Mouse (Mus musculus) lung, postnatal 0 days (tissue): ENCODE data around the gene Agtrap. TPM values are rescaled to one million over a fixed set of nuclear protein-coding genes. Genes with fewer than 3 reads are reported as not detected.

Source experiments
- ATAC-seq: fragments of 200-750 bp; cut with Nextera tagmentation; 2 replicates; pipeline ENCODE4 v1.8.0; 2017; ENCODE audit warnings: moderate library complexity
- DNase-seq: peaks from one replicate; pipeline ENCODE4 v3.0.0-alpha.2; 2016; ENCODE audit warnings: low spot score
- H3K27ac ChIP-seq: fragments of 300-500 bp; sonication (generic); 2 replicates; pipeline ENCODE4 v1.5.1; 2014; ENCODE audit warnings: antibody characterized with exemption, mild to moderate bottlenecking, low read length, mixed read lengths
- H3K27me3 ChIP-seq: fragments of 300-500 bp; sonication (generic); replicated peaks from 2 replicates; pipeline ENCODE4 v1.6.1; 2014; ENCODE audit warnings: low read length, mixed read lengths; ENCODE audit not compliant: insufficient read depth
- H3K36me3 ChIP-seq: fragments of 300-500 bp; sonication (generic); 2 replicates; pipeline ENCODE4 v1.6.1; 2014; ENCODE audit warnings: low read length, mixed read lengths; ENCODE audit not compliant: insufficient read depth
- H3K4me1 ChIP-seq: fragments of 300-500 bp; sonication (generic); 2 replicates; pipeline ENCODE4 v1.6.1; 2014; ENCODE audit warnings: antibody characterized with exemption, low read depth, low read length, mixed read lengths; ENCODE audit not compliant: insufficient read depth
- H3K4me2 ChIP-seq: fragments of 300-500 bp; sonication (generic); replicated peaks from 2 replicates; pipeline ENCODE4 v1.6.1; 2014; ENCODE audit warnings: low read depth, mild to moderate bottlenecking, low read length, moderate library complexity, mixed read lengths
- H3K4me3 ChIP-seq: fragments of 300-500 bp; sonication (generic); 2 replicates; pipeline ENCODE4 v1.5.1; 2014; ENCODE audit warnings: low read depth, low read length
- H3K9ac ChIP-seq: fragments of 300-500 bp; sonication (generic); replicated peaks from 2 replicates; pipeline ENCODE4 v1.6.1; 2014; ENCODE audit warnings: low read depth, mild to moderate bottlenecking
- H3K9me3 ChIP-seq: fragments of 300-500 bp; sonication (generic); 2 replicates; pipeline ENCODE4 v1.6.1; 2016; ENCODE audit warnings: low read length, mixed read lengths
- CTCF ChIP-seq: IDR thresholded peaks from 2 replicates; pipeline ENCODE4 v1.5.1; 2016; ENCODE audit warnings: antibody characterized with exemption, mild to moderate bottlenecking
- EP300 ChIP-seq: IDR thresholded peaks from 2 replicates; pipeline ENCODE4 v1.6.1; 2016; ENCODE audit warnings: antibody characterized with exemption, mild to moderate bottlenecking, control low read depth
- WGBS: fragments of 180-500 bp; shearing (Covaris S2); extraction: QIAGEN DNeasy Blood & Tissue Kit; methylation state at CpG from one replicate; pipeline ENCODE4 v1.1.7; 2014; 5-methylcytosine and 5-hydroxymethylcytosine counted together
- polyA plus RNA-seq: library from polyadenylated mRNA; unstranded; fragments of >200 nt; fragmentation: Nextera tagmentation; extraction: Ambion mirVana; gene quantifications from 2 replicates; pipeline ENCODE4 v1.2.1, GENCODE M21; 2015

Agtrap gene
- polyA plus RNA-seq, 1 experiment from 2014 or later = 22.0 TPM

GRCm38 (mm10) chr4:148057661-148058209 lies 30.1 kb downstream of the Agtrap start:
- peaks cover 34% of the 10 kb centered on the region for H3K36me3 ChIP-seq
- no peak overlapping the region for H3K9ac ChIP-seq
- no peak for DNase-seq
- TF ChIP-seq CTCF = peak; percentile 41
- no peak for TF ChIP-seq EP300
- WGBS = 63% methylated on average over 5 of the region's 5 CpGs
- no peaks in the 10 kb centered on the region for H3K9me3 ChIP-seq
- ATAC-seq = no peak
- peaks cover 4% of the 10 kb centered on the region; the same call in 1 of the 2 replicates for H3K4me1 ChIP-seq
- H3K4me3 ChIP-seq = no peak overlapping the region
- no peaks in the 10 kb centered on the region for H3K27me3 ChIP-seq
- no peak overlapping the region for H3K27ac ChIP-seq
- no peak overlapping the region for H3K4me2 ChIP-seq

GRCm38 (mm10) chr4:148056801-148057200 lies 31.0 kb downstream of the Agtrap start:
- H3K27ac ChIP-seq = no peak overlapping the region
- no peak overlapping the region for H3K4me2 ChIP-seq
- H3K9ac ChIP-seq = no peak overlapping the region
- H3K9me3 ChIP-seq = no peaks in the 10 kb centered on the region
- TF ChIP-seq EP300 = no peak
- no peak for TF ChIP-seq CTCF
- no peak for ATAC-seq
- no peak overlapping the region for H3K4me3 ChIP-seq
- peaks cover 40% of the 10 kb centered on the region for H3K36me3 ChIP-seq
- peaks cover 4% of the 10 kb centered on the region; the same call in 1 of the 2 replicates for H3K4me1 ChIP-seq
- H3K27me3 ChIP-seq = no peaks in the 10 kb centered on the region
- WGBS = 79% methylated on average over 4 of the region's 4 CpGs
- DNase-seq = no peak

- Histone ChIP-seq H3K27ac (no peak overlapping the region), H3K4me2 (no peak overlapping the region), H3K9ac (no peak overlapping the region), H3K4me1 (peaks cover 4% of the 10 kb centered on the region; the same call in 1 of the 2 replicates), H3K4me3 (no peak overlapping the region), H3K27me3 (no peaks in the 10 kb centered on the region), H3K9me3 (no peaks in the 10 kb centered on the region), H3K36me3 (peaks cover 40% of the 10 kb centered on the region)
- DNase-seq (no peak), ATAC-seq (no peak)
- no peak for TF ChIP-seq EP300
- no peak for TF ChIP-seq CTCF
- WGBS = 83% methylated on average over 7 of the region's 7 CpGs
Measured at GRCm38 (mm10) chr4:148056246-148056645, 31.6 kb downstream of the Agtrap start.

GRCm38 (mm10) chr4:148054961-148055695 lies 32.7 kb downstream of the Agtrap start:
- H3K9ac ChIP-seq = no peak overlapping the region
- no peak overlapping the region for H3K4me2 ChIP-seq
- no peak overlapping the region for H3K4me3 ChIP-seq
- H3K4me1 ChIP-seq = peaks cover 2% of the 10 kb centered on the region; the same call in 1 of the 2 replicates
- no peak for DNase-seq
- H3K27me3 ChIP-seq = no peaks in the 10 kb centered on the region
- ATAC-seq = no peak
- peaks cover 40% of the 10 kb centered on the region for H3K36me3 ChIP-seq
- TF ChIP-seq EP300 (no peak), CTCF (no peak)
- 90% methylated on average over 21 of the region's 21 CpGs for WGBS
- H3K27ac ChIP-seq = no peak overlapping the region
- H3K9me3 ChIP-seq = no peaks in the 10 kb centered on the region

GRCm38 (mm10) chr4:148053417-148053920 lies 34.4 kb downstream of the Agtrap start:
- H3K36me3 ChIP-seq = peaks cover 40% of the 10 kb centered on the region
- H3K27ac ChIP-seq = 0 out of 2 replicates have a peak overlapping the region, but pooled peaks have one; percentile 3
- no peak overlapping the region for H3K4me3 ChIP-seq
- WGBS = 91% methylated on average over 12 of the region's 12 CpGs
- no peak for ATAC-seq
- no peak for DNase-seq
- H3K4me1 ChIP-seq = no peaks in the 10 kb centered on the region
- no peak for TF ChIP-seq CTCF
- TF ChIP-seq EP300 = no peak
- no peak overlapping the region for H3K9ac ChIP-seq
- H3K27me3 ChIP-seq = no peaks in the 10 kb centered on the region
- no peak overlapping the region for H3K4me2 ChIP-seq
- no peaks in the 10 kb centered on the region for H3K9me3 ChIP-seq

GRCm38 (mm10) chr4:148052976-148053375 lies 34.9 kb downstream of the Agtrap start:
- Histone ChIP-seq H3K9ac (no peak overlapping the region), H3K4me2 (no peak overlapping the region), H3K36me3 (peaks cover 43% of the 10 kb centered on the region), H3K27me3 (no peaks in the 10 kb centered on the region), H3K4me3 (no peak overlapping the region), H3K4me1 (no peaks in the 10 kb centered on the region), H3K27ac (0 out of 2 replicates have a peak overlapping the region, but pooled peaks have one; percentile 3), H3K9me3 (no peaks in the 10 kb centered on the region)
- WGBS = 56% methylated on average over 2 of the region's 2 CpGs
- DNase-seq (peak; percentile 50), ATAC-seq (peak; percentile 93)
- TF ChIP-seq EP300 (no peak), CTCF (no peak)
